Mouse (Mus musculus) MEL (cell line): Measurements from ENCODE around the gene Mrpl53. TPM values are rescaled to one million over a fixed set of nuclear protein-coding genes. Genes with fewer than 3 reads are reported as not detected.

Experiments
- DNase-seq: peaks from one replicate; pipeline ENCODE4 v3.0.0; 2011; ENCODE audit warnings: low read depth, low spot score
- H3K27ac ChIP-seq: 2 replicates; pipeline ENCODE4 v1.5.1; 2012; ENCODE audit warnings: low read depth, mild to moderate bottlenecking, control low read depth, low read length, moderate library complexity; ENCODE audit not compliant: control insufficient read depth
- H3K27me3 ChIP-seq, 2 experiments: fragments of 150-350 bp in 1 of 2; sonication (generic) in 1 of 2; 2 replicates each; pipeline ENCODE4 v1.6.1; 2012; ENCODE audit warnings: low read length in 2 of 2, mild to moderate bottlenecking in 2 of 2, improper control_type of control experiment in 1 of 2, moderate library complexity in 1 of 2; ENCODE audit not compliant: insufficient read depth in 2 of 2, control insufficient read depth in 1 of 2
- H3K36me3 ChIP-seq, 2 experiments: 2 replicates each; pipeline ENCODE4 v1.6.1; 2012 to 2014; ENCODE audit warnings: low read length in 2 of 2, improper control_type of control experiment in 1 of 2, inconsistent platforms in 1 of 2, mild to moderate bottlenecking in 1 of 2; ENCODE audit not compliant: insufficient read depth in 2 of 2, control insufficient read depth in 1 of 2
- H3K4me1 ChIP-seq, 2 experiments: fragments of 150-350 bp in 1 of 2; sonication (generic) in 1 of 2; 2 replicates each; pipeline ENCODE4 v1.6.1; 2012; ENCODE audit warnings: low read length in 2 of 2, improper control_type of control experiment in 1 of 2, mild to moderate bottlenecking in 1 of 2; ENCODE audit not compliant: insufficient read depth in 2 of 2, control insufficient read depth in 1 of 2
- H3K4me3 ChIP-seq, 2 experiments: fragments of 150-350 bp in 1 of 2; sonication (generic) in 1 of 2; 2 replicates each; pipeline ENCODE4 v1.5.1; 2012; ENCODE audit warnings: low read depth in 2 of 2, low read length in 2 of 2, mild to moderate bottlenecking in 2 of 2, moderate library complexity in 2 of 2, control low read depth in 1 of 2, improper control_type of control experiment in 1 of 2; ENCODE audit not compliant: control insufficient read depth in 1 of 2, insufficient read depth in 1 of 2
- H3K79me2 ChIP-seq: 2 replicates; pipeline ENCODE4 v1.6.1; 2012; ENCODE audit warnings: mild to moderate bottlenecking, low read length, moderate library complexity; ENCODE audit not compliant: control insufficient read depth, poor library complexity, insufficient read depth
- H3K9ac ChIP-seq: 2 replicates; pipeline ENCODE4 v1.6.1; 2012; ENCODE audit warnings: low read depth, mild to moderate bottlenecking, control low read depth, low read length, moderate library complexity; ENCODE audit not compliant: control insufficient read depth, poor library complexity, severe bottlenecking
- H3K9me3 ChIP-seq: fragments of 150-350 bp; sonication (generic); replicated peaks from 2 replicates; pipeline ENCODE4 v1.6.1; 2012; ENCODE audit warnings: mild to moderate bottlenecking, low read length, improper control_type of control experiment, moderate library complexity; ENCODE audit not compliant: insufficient read depth
- BHLHE40 ChIP-seq: IDR thresholded peaks from 2 replicates; pipeline ENCODE4 v1.6.1; 2012; ENCODE audit warnings: low read depth, mild to moderate bottlenecking, inconsistent platforms, low read length, improper control_type of control experiment, borderline replicate concordance
- CHD1 ChIP-seq: IDR thresholded peaks from 2 replicates; pipeline ENCODE4 v1.6.1; 2012; ENCODE audit warnings: low read depth, mild to moderate bottlenecking, inconsistent platforms, low read length, improper control_type of control experiment
- CHD2 ChIP-seq: IDR thresholded peaks from 2 replicates; pipeline ENCODE4 v1.6.1; 2011; ENCODE audit warnings: low read length, improper control_type of control experiment
- CTCF ChIP-seq, 3 experiments: IDR thresholded peaks in 2 of 3; conservative IDR thresholded peaks in 1 of 3; 2 replicates each; pipeline ENCODE4 v1.5.1; 2011 to 2012; ENCODE audit warnings: low read length in 3 of 3, low read depth in 2 of 3, mild to moderate bottlenecking in 2 of 3, improper control_type of control experiment in 1 of 3, inconsistent platforms in 1 of 3, mixed read lengths in 1 of 3, moderate library complexity in 1 of 3; ENCODE audit not compliant: control insufficient read depth in 1 of 3, insufficient read depth in 1 of 3, poor library complexity in 1 of 3, severe bottlenecking in 1 of 3
- EP300 ChIP-seq, 2 experiments: IDR thresholded peaks; 2 replicates each; pipeline ENCODE4 v1.6.1; 2011; ENCODE audit warnings: improper control_type of control experiment in 2 of 2, low read length in 2 of 2, low read depth in 1 of 2, mild to moderate bottlenecking in 1 of 2
- GABPA ChIP-seq: IDR thresholded peaks from 2 replicates; pipeline ENCODE4 v1.6.1; 2012; ENCODE audit warnings: low read depth, mild to moderate bottlenecking, inconsistent platforms, low read length, improper control_type of control experiment, moderate library complexity
- JUND ChIP-seq: IDR thresholded peaks from 2 replicates; pipeline ENCODE4 v1.6.1; 2011; ENCODE audit warnings: low read depth, mild to moderate bottlenecking, improper control_type of control experiment, low read length
- MAX ChIP-seq: IDR thresholded peaks from 2 replicates; pipeline ENCODE4 v1.6.1; 2011; ENCODE audit warnings: low read length, improper control_type of control experiment
- MAZ ChIP-seq: IDR thresholded peaks from 2 replicates; pipeline ENCODE4 v1.6.1; 2012; ENCODE audit warnings: low read depth, mild to moderate bottlenecking, inconsistent platforms, low read length, improper control_type of control experiment
- MEF2A ChIP-seq: IDR thresholded peaks from 2 replicates; pipeline ENCODE4 v1.6.1; 2014; ENCODE audit warnings: low read depth, mild to moderate bottlenecking, inconsistent platforms, low read length, improper control_type of control experiment; ENCODE audit not compliant: poor library complexity, insufficient replicate concordance, severe bottlenecking; ENCODE audit errors: extremely low read depth
- MYB ChIP-seq: IDR thresholded peaks from 2 replicates; pipeline ENCODE4 v1.6.1; 2011; ENCODE audit warnings: mild to moderate bottlenecking, low read depth, low read length, improper control_type of control experiment
- NELFE ChIP-seq: IDR thresholded peaks from 2 replicates; pipeline ENCODE4 v1.6.1; 2011; ENCODE audit warnings: low read depth, low read length, improper control_type of control experiment
- POLR2A ChIP-seq, 2 experiments: IDR thresholded peaks; 2 replicates each; pipeline ENCODE4 v1.6.1; 2011 to 2012; ENCODE audit warnings: low read length in 2 of 2, mild to moderate bottlenecking in 2 of 2, control low read depth in 1 of 2, improper control_type of control experiment in 1 of 2, low read depth in 1 of 2, moderate library complexity in 1 of 2; ENCODE audit not compliant: control insufficient read depth in 1 of 2, insufficient read depth in 1 of 2, poor library complexity in 1 of 2
- POLR2AphosphoS2 ChIP-seq: IDR thresholded peaks from 2 replicates; pipeline ENCODE4 v1.6.1; 2011; ENCODE audit warnings: low read length, improper control_type of control experiment
- POLR2AphosphoS5 ChIP-seq: IDR thresholded peaks from 2 replicates; pipeline ENCODE4 v1.6.1; 2012; ENCODE audit warnings: low read depth, borderline replicate concordance, mild to moderate bottlenecking, inconsistent platforms, low read length, moderate library complexity, mixed read lengths
- RCOR1 ChIP-seq: IDR thresholded peaks from 2 replicates; pipeline ENCODE4 v1.6.1; 2012; ENCODE audit warnings: low read depth, mild to moderate bottlenecking, inconsistent platforms, low read length, improper control_type of control experiment
- SMC3 ChIP-seq: IDR thresholded peaks from 2 replicates; pipeline ENCODE4 v1.6.1; 2011; ENCODE audit warnings: low read depth, low read length, improper control_type of control experiment
- USF2 ChIP-seq, 2 experiments: IDR thresholded peaks; 2 replicates each; pipeline ENCODE4 v1.6.1; 2011 to 2012; ENCODE audit warnings: improper control_type of control experiment in 2 of 2, low read length in 2 of 2, borderline replicate concordance in 1 of 2, inconsistent platforms in 1 of 2, low read depth in 1 of 2, mild to moderate bottlenecking in 1 of 2; ENCODE audit not compliant: insufficient read depth in 1 of 2
- ZKSCAN1 ChIP-seq: IDR thresholded peaks from 2 replicates; pipeline ENCODE4 v1.6.1; 2012; ENCODE audit warnings: low read depth, mild to moderate bottlenecking, inconsistent platforms, low read length, improper control_type of control experiment, moderate library complexity
- ZNF384 ChIP-seq: IDR thresholded peaks from 2 replicates; pipeline ENCODE4 v1.6.1; 2012; ENCODE audit warnings: low read depth, mild to moderate bottlenecking, inconsistent platforms, low read length, improper control_type of control experiment
- polyA plus RNA-seq, 2 experiments: library from polyadenylated mRNA; stranded (reverse) in 1 of 2; unstranded in 1 of 2; fragments of >175 nt in 1 of 2; fragments of >200 nt in 1 of 2; gene quantifications; 2 replicates each; pipeline versions ENCODE4 v1.2.1 to v1.2.4; 2012; ENCODE audit warnings: low replicate concordance in 2 of 2, low read depth in 1 of 2; ENCODE audit not compliant: insufficient read length in 2 of 2, insufficient read depth in 1 of 2, missing spikeins in 1 of 2
- total RNA-seq: library from RNA; depleted of rRNA; stranded (reverse); fragments of 300-350 nt; gene quantifications from 2 replicates; pipeline ENCODE4 v1.2.3, GENCODE M21; 2012

Gene Mrpl53
- total and polyA plus RNA-seq, 3 experiments: 63.8 to 91.3 TPM; not detected in 1

DNA sequence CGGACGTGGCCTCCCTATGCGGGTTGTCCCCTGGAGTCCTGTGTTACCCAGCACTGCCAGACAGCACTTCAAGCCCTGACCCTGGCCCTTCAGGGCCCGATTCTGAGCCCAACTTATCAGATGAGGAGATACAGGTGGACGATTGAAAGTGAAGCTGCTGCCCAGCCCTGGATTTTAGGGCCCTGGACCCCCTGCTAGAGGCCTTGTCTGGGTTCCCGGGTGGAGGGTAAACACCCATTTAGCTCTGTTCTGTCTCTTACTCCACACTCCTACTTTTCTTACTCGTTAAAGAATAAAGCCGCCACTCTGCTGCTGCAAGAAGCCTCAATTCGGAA lies 20.9 kb upstream of the Mrpl53 start:
- Histone ChIP-seq H3K4me3 (no peak overlapping the region), H3K9me3 (no peaks in the 10 kb centered on the region), H3K27me3 (peaks cover 2 to 4% of the 10 kb centered on the region in 2 experiments; a peak in 2 of 4 replicates), H3K36me3 (no peaks in the 10 kb centered on the region), H3K79me2 (no peaks in the 10 kb centered on the region)
- DNase-seq: no peak
- TF ChIP-seq EP300 (IDR thresholded peaks at IDR 0.05; ENCODE audit: low read depth in 1 of 2, low read length in 2 of 2) (no peak), POLR2A (IDR thresholded peaks at IDR 0.05; ENCODE audit: control insufficient read depth in 1 of 2, insufficient read depth in 1 of 2, low read depth in 1 of 2, low read length in 2 of 2, poor library complexity in 1 of 2) (no peak), BHLHE40 (no peak), GABPA (no peak), MAX (no peak), CTCF (IDR thresholded peaks at IDR 0.05 in 2 of 3, conservative IDR thresholded peaks at IDR 0.05 in 1 of 3; ENCODE audit: control insufficient read depth in 1 of 3, insufficient read depth in 1 of 3, low read depth in 2 of 3, low read length in 3 of 3, poor library complexity in 1 of 3, severe bottlenecking in 1 of 3) (no peak), MYB (no peak), NELFE (no peak), POLR2AphosphoS2 (no peak), SMC3 (no peak)
- TF ChIP-seq, all 39 proteins: peak for 0
- Histone ChIP-seq H3K4me1 (no peaks in the 10 kb centered on the region), H3K27ac (no peak overlapping the region), H3K9ac (no peak overlapping the region)

DNA sequence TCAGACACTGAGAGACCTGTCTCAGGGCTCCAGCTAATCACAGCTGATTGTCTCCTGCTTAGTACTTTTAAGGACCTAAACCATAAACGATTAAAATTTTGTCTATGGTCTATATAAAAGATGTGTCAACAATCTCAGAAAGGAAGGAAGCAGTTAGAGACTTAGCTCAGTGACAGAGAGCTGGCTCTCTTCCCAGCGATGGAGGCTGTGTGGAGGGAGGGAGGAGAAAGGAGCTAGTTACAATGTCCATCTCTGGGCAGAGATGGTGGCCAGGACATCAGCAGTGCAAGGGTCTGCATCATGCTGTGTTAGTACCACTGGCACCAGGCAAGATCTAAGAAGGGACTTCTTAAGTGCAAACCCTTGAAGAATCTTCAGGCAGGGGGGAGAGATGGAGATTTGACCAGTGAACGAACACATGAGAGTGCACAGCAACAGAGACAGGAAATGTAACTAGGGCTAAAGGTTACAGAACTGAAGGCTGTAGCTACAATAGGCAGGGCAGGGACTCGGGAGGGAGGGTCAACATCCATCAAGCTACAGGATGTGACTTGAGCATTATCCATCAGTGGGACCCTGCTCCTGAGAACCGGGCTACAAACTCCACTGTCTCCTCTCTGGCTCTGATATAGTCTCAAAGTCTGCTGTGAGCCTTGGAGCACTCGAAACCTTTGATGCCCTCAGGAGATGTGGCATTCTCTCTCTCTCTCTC lies 16.3 kb upstream of the Mrpl53 start:
- Histone ChIP-seq H3K9me3 (no peaks in the 10 kb centered on the region), H3K4me3 (no peak overlapping the region), H3K27me3 (peaks cover 2 to 5% of the 10 kb centered on the region in 2 experiments; a peak in 2 of 4 replicates), H3K9ac (no peak overlapping the region), H3K36me3 (no peaks in the 10 kb centered on the region), H3K27ac (no peak overlapping the region), H3K79me2 (no peaks in the 10 kb centered on the region), H3K4me1 (no peaks in the 10 kb centered on the region)
- TF ChIP-seq MAX: no peak
- no peak for TF ChIP-seq MAZ
- no peak for TF ChIP-seq NELFE
- TF ChIP-seq CHD2: no peak
- no peak for TF ChIP-seq MEF2A
- TF ChIP-seq POLR2AphosphoS5: no peak
- no peak for TF ChIP-seq JUND
- no peak for TF ChIP-seq RCOR1
- no peak for TF ChIP-seq CTCF (IDR thresholded peaks at IDR 0.05 in 2 of 3, conservative IDR thresholded peaks at IDR 0.05 in 1 of 3; ENCODE audit: control insufficient read depth in 1 of 3, insufficient read depth in 1 of 3, low read depth in 2 of 3, low read length in 3 of 3, poor library complexity in 1 of 3, severe bottlenecking in 1 of 3)
- TF ChIP-seq BHLHE40: no peak
- no peak for TF ChIP-seq MYB
- no peak for TF ChIP-seq CHD1
- no peak for TF ChIP-seq ZNF384
- no peak for TF ChIP-seq USF2 (IDR thresholded peaks at IDR 0.05; ENCODE audit: borderline replicate concordance in 1 of 2, insufficient read depth in 1 of 2, low read depth in 1 of 2, low read length in 2 of 2)
- TF ChIP-seq SMC3: no peak
- TF ChIP-seq POLR2AphosphoS2: no peak
- no peak for TF ChIP-seq ZKSCAN1
- DNase-seq: no peak
